Mouse (Mus musculus) left cerebral cortex, postnatal 14 days (tissue): ENCODE results near the gene Hdc. TPM values are rescaled to one million over a fixed set of nuclear protein-coding genes. Genes with fewer than 3 reads are reported as not detected.
"Not testable (repeated sequence)": the region's sequence is repeated elsewhere in the genome, so short reads cannot be mapped to it uniquely, and the experiment has no call there.

Experiments
- DNase-seq, 2 experiments: peaks; one replicate each; pipeline ENCODE4 v3.0.0; 2021 to 2022; ENCODE audit warnings: low spot score in 2 of 2, mixed read lengths in 1 of 2
- intact Hi-C: fragments of 180-260 bp; cut with DNase I; formaldehyde crosslinking; loops from one replicate; pipeline ENCODE4 v1.15.1; 2025
- long read RNA-seq, 2 experiments: library from polyadenylated mRNA; stranded (forward); transcript quantifications; one replicate each; pipeline ENCODE4 v2.0.0; 2021
- total RNA-seq, 2 experiments: library from RNA; stranded (reverse); gene quantifications; 2 replicates each; pipeline ENCODE4 v1.2.3; 2021

The Hdc gene
- under 1 TPM; 0.36 to 0.59 TPM for total RNA-seq
- long read RNA-seq, experiment 1, partial matches to known transcripts, result 0 of 2 reads
- long read RNA-seq, experiment 1, other reads (novel, unspliced or antisense), result 1 of 2 reads
- long read RNA-seq, experiment 2, partial matches to known transcripts, result 0 of 1 reads
- long read RNA-seq, experiment 2, other reads (novel, unspliced or antisense), result 0 of 1 reads

DNA sequence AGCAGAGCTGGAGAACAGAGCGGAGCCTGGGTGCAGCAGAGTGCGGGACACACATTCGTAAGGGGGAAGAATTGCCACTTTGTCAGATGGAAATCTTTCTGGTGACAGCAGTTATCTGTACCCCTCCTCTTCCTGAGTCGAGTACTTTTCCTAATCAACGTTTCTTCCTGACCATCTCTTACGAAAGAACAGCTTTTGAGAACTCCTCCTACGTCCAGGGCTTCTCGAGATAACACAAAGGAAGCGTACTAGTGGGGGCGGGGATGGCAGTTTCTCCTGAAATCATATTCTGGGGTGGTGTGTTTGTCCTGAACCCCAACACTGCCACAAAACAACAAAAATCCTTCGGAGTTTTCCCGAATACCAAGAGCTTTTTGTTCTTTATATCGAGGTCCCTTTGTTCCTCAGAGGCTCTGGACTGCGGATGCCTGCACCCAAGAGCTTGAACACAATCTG is at the start of gene Hdc:
Gene Hdc, minus strand, starts transcription at position 51 of the 456 bp plus-strand sequence.
- no peak for DNase-seq

DNA sequence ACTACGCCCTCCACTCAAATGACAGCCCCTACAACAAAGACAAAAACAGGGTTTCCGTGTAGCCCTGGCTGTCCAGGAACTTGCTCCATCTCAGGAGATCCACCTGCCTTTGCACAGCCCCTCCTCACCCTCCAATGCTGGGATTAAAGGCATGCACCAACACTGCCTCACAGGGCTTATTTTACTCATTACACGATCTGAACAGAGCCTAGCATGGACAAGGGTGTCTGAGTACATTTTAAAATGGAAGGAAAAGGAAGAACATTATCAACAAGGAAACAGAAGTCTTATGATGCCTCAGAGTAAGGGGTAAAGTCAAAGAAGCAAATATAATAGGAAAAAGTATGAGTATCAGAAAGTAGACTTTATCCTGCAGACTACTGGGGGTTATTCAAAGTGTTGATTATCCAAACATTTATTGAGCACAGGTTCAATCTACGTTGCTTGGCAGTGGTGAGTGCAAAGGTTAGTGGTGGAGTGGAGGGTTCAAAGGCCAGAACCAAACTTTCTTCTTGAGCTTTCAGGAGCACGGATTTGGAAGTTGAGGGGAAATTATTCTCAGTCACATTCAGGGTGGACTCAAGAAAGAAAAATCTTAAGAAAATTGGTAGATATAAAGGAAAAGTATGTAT is 49.6 kb upstream of the Hdc start:
- DNase-seq, result no peak
- intact Hi-C loops, result no loop called here

More for the DNA sequence above, at the start of gene Hdc:
- intact Hi-C loops, result no loop called here

DNA sequence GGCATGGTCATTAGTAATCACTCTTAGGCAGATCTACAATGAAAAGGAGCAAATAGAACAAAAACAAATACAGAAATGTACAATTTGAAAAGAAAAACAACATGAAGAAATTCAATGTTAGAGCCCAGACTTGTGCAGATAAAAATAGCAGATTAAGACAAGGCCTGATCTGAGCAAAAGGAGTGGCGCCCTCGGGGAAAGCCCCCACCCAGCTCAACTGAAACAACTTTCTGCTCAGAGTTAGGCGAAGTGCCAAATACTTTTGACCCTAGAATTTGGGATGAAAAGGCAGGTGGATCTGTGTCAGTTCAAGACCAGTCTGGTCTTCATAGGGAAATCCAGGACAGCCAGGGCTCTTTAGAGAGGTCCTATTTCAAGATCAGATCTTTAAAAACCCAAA is 46.9 kb upstream of the Hdc start:
- intact Hi-C loops, result no loop called here
- DNase-seq, result no peak

DNA sequence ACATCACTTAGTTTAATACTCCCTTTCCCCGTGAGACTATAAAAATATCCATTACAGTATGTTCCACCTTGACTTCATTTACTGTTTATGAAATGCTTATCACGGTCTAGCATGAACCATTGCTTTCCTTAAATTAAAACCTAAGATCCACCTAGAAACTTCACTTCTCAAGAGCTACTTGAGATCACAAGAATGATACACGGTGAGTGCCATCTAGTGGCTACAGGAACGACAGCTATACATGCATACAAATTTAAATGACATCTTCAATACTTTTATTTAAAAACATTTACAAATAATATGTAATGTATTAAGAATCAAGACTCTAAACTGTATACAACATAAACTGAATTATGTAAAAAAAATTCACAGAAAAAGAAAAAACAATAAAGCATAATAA is 44.4 kb upstream of the Hdc start:
- intact Hi-C loops, result loop anchor here (5.0 kb wide), 1 partner anchor 66 kb away; no protein-coding TSS in a partner anchor
- peak; percentile 39 to 51 for DNase-seq

DNA sequence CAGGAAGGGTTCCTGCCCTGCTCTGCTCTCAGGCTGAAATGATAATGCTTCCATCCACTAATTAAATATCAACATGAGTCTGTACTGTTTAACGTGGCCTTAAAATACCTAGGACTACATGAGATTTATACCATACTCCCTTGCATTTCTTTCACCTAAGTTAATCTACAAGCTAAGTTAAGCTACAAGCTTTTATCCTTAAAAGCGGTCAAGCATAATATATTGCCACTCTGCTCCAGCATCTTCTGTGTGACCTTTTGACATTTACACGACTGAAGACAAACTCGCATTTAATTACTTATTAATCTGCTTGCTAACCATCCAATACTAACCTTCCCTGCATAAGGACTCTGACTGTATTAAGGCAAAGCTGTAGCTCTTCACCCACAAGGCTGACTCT is 33.8 kb upstream of the Hdc start:
- intact Hi-C loops, result no loop called here
- no peak for DNase-seq

DNA sequence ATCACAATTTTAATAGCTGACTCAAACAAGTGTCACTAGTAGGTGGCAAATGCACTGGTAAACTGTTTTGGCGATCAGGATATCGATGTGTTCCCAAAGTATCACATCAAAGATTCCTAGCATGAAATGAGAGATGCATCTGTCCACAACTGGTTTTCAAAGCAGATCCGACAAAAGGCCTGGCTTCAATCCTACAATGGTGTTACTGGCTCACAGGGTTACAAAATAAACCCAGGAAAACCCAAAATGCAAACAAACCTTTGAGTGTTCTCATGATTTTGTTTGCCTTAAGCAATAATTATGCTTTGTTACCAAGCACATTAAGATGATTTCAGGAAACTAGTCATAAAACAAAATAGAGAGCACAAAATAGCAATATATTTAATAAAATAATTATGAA is 28.7 kb upstream of the Hdc start:
- DNase-seq, result no peak

DNA sequence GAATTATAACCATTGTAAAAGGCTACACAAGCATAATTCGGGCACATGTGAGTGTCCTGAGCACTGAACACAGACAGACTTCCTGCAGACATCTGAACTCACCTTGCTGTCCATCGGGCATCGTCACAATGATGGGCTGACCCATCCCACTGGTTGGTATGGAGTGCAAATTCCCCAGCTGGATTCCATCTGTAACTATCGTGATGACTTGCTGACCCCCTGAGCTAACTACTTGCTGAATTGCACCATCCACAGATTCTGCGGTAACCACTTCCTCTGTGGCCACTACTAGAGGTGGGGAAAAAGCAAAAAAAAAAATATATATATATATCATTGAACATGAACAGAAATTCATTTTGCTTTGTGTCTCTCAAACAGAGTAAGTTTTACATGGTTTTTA is 27.4 kb upstream of the Hdc start:
- intact Hi-C loops, result loop anchor here (5.0 kb wide), 1 partner anchor 49 kb away; no protein-coding TSS in a partner anchor
- DNase-seq, result no peak

More for the DNA sequence above, 28.7 kb upstream of the Hdc start:
- intact Hi-C loops, result loop anchor here (5.0 kb wide), 1 partner anchor 50 kb away; no protein-coding TSS in a partner anchor

DNA sequence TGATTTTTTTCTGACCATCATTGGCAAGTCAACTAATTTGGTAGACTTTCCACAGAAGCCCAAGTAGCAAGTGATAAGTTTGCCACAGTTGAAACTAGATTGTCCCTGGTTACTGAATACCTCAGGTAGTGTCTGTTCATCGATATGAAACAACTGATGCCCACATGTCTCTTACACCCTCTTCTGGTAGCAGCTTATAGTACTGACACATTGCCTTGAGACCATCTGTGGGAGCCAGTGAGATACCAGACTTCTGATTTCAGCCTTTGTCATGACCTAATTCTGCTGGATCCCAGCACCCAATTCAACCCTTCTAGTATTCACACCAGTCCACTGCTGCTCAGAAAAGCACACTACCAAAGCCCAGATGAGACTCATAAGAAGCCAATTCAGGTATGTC is 25.7 kb upstream of the Hdc start:
- intact Hi-C loops, result loop anchor here (5.0 kb wide), 1 partner anchor 47 kb away; no protein-coding TSS in a partner anchor

DNA sequence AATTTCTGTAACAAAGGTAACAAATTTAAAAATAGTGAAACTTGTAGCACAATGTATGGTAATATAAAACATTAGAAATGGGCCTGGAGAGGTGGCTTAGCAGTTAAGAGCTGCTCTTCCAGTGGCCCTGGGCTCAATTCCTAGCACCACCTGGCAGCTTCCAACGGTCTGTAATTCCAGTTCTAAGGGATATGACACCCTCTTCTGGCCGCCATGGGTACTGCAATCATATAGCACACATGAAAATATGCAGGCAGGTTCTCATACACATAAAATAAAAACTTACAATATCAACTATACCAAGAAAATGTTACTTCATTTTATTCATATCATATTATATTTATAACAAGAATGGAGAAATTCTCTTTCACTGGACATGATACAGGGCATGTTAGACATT is 21.2 kb upstream of the Hdc start:
- intact Hi-C loops, result no loop called here
- DNase-seq, result no peak

More for the DNA sequence above, 25.7 kb upstream of the Hdc start:
- no peak for DNase-seq

DNA sequence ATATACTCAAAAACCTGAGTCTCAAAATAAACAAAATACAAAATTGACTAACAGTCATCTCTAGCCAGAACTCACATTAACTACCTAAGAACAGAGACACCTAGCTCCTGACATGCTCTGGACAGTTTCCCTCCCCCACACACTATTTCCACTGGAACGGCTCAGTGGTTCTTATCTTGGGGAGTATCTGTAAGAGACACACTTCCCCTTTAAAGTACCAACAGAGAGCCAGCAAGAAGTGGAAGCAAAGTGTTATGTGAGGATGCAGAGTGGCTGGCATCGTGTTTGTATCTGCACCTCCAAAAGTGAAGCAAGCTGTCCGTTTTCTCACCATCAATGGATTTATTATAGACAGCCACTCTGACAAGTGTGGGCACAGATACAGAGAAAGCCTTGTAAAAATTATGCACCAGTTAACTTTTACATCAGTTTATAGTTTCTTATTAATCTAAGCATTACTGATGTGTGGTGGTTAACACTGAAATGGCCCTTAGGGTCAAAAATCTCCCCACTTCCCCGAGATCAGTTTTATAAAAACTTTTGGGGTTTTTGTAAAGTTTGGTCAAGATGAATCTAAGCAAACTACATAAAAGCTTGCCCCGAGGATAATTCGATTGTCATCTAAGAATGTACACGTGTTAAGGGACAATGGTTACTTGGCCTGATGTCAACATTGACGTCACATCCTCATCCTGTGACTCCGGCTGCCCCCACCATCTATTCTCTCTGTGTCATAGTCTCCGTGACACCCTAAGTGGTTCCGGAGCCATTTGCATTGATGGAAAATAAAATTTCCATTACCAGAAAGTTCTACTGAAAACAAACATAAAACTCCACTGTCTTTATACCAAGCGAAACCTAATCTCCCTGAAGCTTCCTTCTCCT is 17.1 kb upstream of the Hdc start:
- DNase-seq, result no peak
- intact Hi-C loops, result no loop called here

DNA sequence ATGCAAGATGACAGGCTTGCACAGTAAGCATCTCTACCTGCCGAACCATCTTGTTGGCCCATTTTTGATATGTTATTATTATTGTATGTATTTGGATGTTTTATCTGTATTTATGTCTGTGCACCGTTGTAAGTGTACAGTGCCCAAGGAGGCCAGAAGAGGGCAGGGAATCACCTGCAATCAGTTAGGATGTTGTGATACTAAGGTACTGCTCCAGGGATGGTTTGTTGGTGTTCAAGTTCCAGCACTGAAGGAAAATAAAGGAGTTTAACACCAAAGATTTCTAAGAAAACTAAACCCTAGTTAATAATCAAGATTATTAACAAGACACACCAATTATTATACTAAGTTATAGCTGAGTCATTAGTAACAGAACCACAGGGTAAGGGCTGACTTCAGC is 14.1 kb upstream of the Hdc start:
- intact Hi-C loops, result no loop called here
- DNase-seq, result no peak

DNA sequence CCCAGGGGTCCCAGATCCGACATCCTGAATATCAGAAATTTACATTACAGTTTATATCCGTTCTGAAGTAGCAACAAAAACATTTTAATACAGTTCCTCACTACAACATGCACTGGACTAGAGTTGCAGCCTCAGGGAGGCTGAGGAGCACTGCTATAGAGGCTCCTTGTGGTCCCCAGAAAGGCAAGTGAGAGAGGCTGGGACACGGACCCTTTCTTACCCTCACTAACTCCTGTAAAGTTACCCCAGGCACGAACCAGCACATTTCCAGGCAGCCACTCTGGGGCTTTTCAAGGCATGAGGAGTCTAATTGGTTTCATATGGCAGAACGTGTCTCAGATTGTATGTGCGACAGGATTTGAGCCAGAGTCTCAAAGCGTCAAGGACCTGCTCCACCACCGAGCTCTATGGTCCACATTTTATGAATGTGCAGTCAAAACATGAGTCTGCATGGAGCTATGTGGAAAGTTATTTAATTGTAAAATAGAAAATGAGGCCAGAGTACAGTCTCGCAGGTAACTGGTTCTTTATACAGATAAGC is 9.4 kb upstream of the Hdc start:
- DNase-seq, result no peak
- intact Hi-C loops, result no loop called here

DNA sequence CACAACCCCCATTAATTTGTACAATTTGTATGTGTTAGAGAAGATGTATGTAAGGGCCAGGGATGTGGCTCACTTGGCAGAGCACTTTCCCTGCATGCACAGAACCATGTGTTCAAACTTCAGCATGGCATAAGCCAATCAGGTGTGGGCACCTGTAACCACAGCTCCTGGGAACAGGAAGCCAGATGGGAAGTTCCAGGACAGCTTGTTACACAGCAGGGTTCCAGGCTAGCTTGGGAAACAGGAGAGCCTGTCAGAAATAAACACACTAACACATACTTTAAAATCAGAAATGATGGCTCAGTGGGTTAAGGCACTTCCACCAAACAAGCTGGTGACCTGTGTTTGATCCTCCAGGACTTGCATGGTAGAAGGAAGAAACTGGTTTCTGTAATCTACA is 4.0 kb upstream of the Hdc start:
- intact Hi-C loops, result no loop called here
- DNase-seq, result no peak

DNA sequence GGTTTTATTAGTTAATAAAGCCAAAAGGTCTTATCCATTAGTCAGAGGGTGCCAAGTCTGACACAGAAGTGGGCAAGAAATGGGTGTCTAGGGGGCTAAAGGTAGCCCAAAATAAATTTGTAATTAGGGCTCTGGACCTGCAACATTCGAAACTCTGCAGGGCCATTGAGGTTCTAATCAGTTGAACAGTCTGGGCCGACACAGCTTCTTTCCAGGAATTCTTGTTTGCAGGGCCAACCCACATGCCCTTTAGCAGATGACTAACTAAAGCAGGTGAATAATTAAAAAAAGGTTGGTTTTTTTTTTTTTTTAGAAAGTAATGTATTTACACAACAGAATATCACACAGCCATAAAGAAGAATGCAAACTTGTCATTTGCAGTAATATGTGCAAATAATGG is 3.4 kb upstream of the Hdc start:
- intact Hi-C loops, result no loop called here
- no peak for DNase-seq

DNA sequence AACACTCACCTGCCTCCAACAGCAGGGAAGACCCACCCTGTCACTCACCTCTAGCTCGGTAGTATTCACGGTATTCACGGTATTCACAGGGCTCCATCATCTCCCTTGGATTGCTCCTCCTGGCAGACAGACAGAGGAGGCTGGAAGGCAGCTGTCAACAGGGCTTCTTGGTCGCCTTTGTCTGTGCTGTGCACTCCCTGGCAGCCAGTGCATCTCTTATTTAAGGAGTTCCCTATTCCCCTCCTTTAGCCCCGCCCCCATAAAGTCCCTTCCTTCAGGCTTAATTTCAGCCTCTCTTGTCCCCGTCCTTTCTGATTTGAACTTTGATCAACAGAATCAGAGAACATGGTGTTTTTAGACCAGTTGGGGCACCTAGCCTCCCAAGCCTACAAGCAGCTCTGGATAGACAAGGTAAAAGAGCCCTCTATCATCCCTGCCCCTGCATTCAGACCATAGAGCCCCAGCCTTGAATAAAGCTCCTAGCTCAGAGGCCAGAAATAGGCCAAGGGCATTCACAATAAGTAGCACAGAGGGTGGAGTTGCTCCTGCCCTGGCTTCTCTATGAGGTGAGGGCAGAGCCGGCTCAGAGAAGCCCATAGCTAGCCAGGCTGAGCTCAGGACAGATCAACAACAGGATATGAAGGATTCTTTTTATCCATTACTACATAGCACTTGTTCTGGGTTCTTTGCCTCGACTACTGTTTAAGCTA is 474 bp downstream of the Hdc start:
- no peak for DNase-seq
- intact Hi-C loops, result no loop called here

DNA sequence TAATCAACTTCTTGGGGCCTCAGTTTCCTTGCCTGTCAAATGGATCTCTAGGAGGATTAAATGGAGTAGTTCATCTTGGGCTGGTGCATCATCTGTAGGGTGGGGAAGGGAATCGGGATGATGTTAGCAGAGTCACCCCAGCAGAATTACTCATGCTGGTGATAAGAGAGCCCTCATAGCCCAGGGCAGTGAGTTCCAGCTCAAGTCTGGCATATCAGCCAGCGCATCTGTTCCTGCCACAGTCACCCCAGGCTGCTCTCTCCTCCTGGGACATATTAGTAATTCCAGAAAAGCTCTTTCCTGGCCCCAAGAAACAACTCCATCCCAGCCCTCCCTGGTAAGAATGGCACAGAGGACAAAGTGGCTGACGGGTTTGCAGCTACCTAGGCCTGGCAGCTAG is 3.7 kb downstream of the Hdc start:
- no peak for DNase-seq
- intact Hi-C loops, result no loop called here

DNA sequence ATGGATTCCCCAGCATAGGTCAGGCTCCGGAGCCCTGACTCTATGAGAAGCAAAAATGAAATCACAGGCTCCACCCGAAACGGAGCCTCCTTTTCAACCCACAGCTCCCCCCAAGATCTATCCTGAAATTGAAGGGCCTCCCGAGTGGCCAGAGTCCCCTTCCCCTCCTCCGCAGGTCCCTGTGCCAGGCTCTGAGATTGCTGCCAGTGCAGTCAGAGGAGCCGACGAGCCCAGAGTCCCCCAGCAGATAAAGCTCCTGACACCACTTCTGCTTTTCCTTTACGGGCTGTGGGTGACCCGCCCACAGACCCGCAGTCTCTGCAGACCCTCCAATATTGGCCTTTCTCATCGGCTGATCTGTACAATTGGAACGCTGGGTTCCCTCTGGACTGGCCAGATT is 9.5 kb downstream of the Hdc start:
- intact Hi-C loops, DNase-seq: not testable (repeated sequence)

DNA sequence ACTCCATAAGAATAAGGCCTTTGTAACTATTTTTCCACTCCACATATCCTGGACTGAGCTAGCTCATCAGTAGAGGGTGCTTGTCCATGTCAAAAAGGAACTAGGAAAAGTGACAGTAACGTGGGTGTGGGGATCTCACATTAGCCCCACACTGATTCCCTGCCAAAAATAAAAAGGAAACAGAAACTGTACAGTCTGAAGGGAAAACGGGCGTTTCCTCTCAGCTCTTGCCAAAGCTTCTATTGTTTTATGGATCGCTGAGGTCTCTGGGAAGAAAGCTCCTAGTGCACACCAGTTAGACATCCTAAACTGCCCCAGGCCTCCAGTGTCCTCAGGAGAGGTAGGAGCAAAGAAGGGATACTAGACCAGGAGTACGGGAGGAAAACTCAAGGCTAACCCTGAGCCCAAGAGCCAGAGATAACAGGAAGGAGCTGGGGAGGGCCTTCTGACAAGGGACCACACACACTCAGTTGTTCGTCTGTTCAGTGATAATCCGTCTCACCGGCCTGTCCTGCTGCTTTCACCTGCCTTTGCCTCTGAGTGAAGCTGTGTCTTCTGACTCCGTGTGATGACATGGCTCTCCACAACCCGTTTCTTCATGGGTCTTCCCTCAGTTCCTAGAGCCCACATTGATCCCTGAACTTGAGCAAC is 11.4 kb downstream of the Hdc start:
- no peak for DNase-seq
- intact Hi-C loops, result no loop called here

DNA sequence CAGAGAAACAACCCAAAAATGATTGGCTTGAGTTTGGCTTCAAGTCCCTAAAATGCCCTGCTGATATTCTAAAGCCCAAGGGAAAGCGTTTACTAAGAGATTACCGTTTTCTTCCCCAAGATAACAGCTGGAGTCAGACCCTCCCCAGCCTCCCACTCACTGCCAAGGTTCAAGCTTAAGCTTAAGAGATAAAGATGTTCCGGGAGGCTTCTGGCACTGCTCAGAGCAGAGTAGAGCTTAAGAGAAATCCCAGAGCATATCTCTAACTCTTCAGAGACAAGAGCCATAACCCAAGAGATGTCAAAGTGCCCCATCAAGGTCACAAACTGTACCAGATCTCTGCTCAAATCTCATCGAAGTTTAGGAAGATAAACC is 12.4 kb downstream of the Hdc start:
- no peak for DNase-seq
- intact Hi-C loops, result no loop called here
